Mouse (Mus musculus) brain, embryonic 14.5 days (tissue): ENCODE data around the gene Gm4922.

Source experiments
- CTCF ChIP-seq: fragments of 200-500 bp; IDR thresholded peaks from 2 replicates; pipeline ENCODE4 v1.5.1; 2012; ENCODE audit warnings: inconsistent platforms, mild to moderate bottlenecking, moderate library complexity, borderline replicate concordance; ENCODE audit not compliant: insufficient read depth, insufficient read length; ENCODE audit errors: extremely low read depth
- POLR2A ChIP-seq: fragments of 200-500 bp; IDR thresholded peaks from 2 replicates; pipeline ENCODE4 v1.6.1; 2012; ENCODE audit warnings: mild to moderate bottlenecking, inconsistent platforms, borderline replicate concordance; ENCODE audit not compliant: poor library complexity, insufficient read depth, insufficient read length, severe bottlenecking; ENCODE audit errors: extremely low read depth

DNA sequence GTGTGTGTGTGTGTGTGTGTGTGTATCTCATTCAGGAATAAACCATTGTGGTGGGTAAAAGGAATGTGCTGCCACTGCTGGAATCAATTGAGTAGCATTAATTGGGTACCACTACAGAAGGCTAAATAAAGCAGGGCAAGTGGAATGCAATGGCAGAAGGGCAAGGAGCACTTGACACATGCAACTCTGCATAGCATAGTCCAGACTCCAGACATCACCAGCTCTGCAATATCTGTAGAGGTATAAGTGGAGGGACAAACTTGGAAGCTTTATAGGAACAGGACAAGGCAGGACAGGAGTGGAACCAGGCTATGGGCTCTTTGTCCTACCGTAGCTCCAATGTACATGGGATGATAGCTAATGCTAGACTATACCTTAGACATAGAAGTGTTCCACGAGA is 25.2 kb upstream of the Gm4922 start:
- TF ChIP-seq CTCF (no peak), POLR2A (no peak)
